Mouse (Mus musculus) right cerebral cortex, postnatal 14 days (tissue): Measurements from ENCODE around the gene Adh5.
A peak's percentile ranks its signal among the peaks of the same experiment; 100 is the strongest.

Experiments
- DNase-seq: peaks from one replicate; pipeline ENCODE4 v3.0.0; 2022

Gene Adh5

GRCm38 (mm10) chr3:138442612-138443464, at the start of gene Adh5:
Gene Adh5 (plus strand): TSS chr3:138443093.
- peak; percentile 89 for DNase-seq

DNA sequence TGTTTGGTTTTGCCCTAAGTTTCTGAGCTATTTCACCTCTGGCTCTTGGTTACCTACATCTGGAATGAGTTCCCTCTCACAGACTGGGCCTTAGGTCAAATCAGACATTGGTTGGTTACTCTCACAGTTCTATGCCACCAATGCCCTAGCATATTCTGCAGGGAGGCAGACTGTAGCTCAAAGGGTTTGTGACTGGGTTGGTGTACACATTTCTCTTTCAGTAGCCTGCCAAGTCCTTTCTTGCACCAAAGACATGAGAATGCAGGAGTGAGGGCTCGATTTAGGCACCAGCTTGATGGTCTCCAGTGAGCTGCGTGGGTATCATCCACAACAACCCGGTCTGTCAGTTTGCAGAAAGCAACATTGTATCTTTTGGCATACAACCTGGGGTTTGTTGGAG, 38.0 kb upstream of the Adh5 start:
- DNase-seq = no peak

- peak; percentile 58 for DNase-seq
These were observed 37.6 kb upstream of the Adh5 start for GRCm38 (mm10) chr3:138405341-138405740.

GRCm38 (mm10) chr3:138405840-138406239, 37.1 kb upstream of the Adh5 start:
- no peak for DNase-seq

GRCm38 (mm10) chr3:138407920-138408319, 35.0 kb upstream of the Adh5 start:
- DNase-seq = no peak

DNA sequence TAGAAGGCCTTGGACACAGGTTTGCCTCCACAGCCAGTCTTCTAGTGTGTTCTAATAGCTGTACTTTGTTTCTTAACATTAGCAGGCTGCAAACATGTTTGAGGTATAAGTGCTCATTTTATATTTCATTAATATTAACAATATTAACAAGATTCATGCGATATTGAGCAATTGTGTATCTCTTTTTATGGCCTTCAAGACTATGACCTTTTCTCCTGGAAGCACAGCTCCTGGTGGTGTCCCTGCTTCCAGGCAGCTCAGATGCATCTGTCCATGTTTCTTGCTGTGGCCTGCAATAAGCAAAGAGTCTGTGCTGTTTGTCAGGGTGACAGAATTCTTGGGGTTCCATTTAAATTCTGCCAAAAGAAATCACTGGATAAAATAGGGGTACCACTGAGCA, 33.3 kb upstream of the Adh5 start:
- no peak for DNase-seq

DNA sequence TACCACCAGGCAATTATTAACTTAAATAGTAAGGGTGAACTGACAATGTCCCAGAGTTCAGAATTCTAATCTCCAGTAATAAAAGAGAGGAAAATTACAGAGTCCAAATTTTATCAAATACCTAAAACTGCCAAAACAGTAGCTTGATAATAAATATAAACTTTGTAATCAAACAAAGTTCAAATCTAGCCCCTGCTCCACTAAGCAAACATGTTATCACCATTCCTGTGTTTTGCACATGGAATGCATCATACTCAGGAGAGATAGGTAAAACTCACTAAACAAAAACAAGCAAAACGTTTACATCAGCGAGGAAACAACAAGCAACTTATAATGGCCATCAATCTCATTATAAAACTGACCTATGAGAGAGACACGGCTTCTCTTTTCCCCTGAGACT, 32.7 kb upstream of the Adh5 start:
- DNase-seq = no peak

DNA sequence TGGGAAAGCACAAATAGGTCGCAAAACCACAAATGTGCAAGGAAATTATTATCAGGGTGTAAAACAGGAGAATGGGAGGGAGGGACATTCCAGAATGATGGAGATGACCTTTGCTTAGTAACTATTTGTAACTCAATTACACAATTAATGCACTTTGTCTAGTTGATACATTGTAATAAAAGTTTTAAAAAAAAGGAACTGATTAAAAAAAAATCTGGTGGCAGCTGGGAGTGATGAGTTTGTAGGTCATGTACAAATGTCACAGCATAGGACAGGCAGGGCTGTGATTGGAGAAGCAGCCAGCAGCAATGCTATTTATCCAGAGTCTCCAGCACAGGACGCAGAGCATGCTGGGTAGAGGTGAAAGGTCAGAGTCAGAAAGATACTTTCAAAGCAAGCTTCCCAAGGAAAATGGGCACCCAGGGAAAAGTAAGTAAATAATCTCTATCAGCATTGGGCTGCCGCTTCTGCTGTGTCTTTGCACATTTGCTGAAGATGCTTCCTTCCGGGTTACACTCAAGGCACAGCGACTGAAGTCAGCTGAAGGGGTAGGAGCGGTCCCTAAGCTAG, 27.7 kb upstream of the Adh5 start, which contains the start of gene Adh4:
TSS of gene Adh4 (plus strand) at position 346 of the 570 bp plus-strand sequence.
- DNase-seq = no peak

GRCm38 (mm10) chr3:138419369-138419768, 23.5 kb upstream of the Adh5 start:
- DNase-seq = no peak

DNA sequence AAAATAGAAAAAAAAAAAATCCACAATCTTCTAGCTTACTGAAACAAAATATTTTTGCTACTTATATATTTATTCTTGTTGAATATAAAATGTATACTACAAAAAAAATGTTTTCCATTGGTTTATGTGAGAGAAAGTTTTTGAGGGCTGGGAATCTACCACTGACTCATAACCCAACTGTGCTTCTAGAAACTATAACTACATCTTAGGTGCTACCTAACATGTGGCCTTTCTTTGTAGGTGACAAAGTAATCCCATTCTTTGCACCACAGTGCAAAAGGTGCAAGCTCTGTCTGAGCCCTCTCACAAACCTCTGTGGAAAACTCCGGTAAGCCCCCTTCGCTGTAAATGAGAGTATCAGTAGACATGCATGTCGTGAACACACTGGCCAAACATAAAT, 22.5 kb upstream of the Adh5 start:
- DNase-seq = no peak

DNA sequence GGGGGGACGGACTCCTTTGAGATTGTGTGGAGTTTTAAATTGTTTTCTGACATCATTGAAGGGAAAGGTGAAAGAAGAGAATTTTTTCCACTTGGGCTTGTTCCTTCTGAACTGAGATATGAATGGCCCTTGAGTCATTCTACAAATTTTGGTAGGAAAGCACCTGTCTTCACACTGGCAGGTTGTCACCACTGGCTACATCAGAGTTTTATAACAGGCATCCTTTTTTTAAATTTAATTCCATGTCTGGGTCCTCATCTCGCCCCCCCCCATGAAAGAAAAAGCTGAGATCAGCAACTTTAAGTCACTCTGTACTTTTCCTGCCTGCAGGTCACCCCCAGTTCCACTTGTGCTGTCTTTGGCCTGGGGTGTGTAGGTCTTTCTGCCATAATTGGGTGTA, 19.2 kb upstream of the Adh5 start:
- DNase-seq = no peak

DNA sequence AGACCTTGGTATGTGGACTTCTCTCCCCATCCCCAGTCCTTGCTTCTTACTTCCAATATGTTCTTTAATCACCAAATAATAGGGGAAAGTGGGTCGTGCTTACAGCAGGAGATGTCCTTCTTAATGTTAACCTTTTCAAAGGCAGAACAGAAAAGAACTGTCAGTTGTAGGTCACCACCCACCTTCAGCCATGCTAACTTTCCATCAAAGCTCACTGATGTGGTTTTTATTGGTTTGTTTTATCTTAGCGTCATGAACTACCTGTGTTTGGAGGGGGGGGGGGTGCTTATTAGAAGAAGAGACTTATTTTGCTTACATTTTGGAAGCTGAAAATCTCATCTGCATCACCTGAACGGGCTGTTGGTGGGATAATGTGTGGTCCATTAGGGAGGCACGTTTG, 18.6 kb upstream of the Adh5 start:
- DNase-seq = no peak

DNA sequence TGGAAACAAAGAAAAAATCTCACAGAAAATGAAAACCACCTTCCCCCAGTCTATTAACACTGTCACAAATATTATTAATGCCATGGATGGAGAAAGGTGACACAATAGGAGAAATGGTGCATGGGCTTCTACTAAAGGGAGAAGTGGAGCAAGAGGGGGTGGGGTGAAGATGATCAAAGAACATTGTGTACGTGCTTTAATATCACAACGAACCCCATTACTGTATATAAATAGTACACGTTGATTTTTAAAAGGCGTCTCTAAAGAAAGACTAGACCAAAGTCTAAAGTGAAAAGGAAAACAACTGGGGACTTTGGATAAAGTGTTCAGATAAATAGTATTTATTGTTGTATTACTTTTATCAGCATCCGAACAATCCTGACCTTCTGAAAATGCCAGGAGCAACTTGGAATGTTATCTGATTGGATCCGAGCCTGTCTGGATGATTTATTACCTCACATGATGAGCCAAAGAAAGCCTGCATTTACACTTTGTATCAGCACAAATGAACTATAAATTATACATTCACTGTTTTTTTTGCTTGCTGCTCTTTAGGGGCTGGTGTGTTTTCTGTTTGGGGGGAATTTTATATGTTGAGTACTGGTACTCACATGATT, 12.4 kb upstream of the Adh5 start:
- no peak for DNase-seq

DNA sequence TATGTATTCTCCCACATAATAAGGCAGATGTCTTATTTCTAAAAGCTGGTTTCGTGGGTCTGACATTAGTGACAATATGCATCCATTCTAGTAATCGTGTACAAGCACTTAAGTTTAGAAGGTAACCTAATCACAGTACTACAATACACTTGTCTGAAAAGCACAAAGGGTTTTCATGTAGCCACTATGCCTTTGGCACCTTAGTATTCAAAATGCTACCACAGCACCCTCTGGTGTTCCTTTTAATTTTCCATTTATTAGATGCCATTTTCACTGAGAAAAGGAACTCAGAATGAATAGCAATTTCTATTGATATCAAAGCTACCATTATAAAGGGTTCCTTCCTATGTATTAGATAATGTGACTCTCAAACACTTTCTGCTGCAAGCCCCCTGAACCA, 11.1 kb upstream of the Adh5 start:
- no peak for DNase-seq

DNA sequence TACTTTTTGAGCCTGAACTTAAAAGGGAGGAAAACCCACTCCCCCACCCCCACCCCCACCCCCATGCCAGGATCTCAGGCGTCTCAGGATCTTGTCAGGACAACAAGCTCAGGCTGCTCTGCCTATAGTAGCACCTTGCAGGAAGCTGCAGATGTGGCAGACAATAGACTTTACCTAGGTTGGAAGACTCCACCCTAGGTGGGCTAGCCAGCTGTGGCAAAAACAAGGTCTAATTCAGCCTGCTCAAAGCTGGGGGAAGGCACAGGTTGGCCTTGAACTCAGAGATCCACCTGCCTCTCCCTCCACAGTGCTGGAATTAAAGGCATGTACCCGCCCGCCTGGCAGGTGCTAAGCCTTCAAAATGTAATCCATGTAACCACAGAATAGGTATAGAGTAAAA, 4.2 kb upstream of the Adh5 start:
- no peak for DNase-seq

DNA sequence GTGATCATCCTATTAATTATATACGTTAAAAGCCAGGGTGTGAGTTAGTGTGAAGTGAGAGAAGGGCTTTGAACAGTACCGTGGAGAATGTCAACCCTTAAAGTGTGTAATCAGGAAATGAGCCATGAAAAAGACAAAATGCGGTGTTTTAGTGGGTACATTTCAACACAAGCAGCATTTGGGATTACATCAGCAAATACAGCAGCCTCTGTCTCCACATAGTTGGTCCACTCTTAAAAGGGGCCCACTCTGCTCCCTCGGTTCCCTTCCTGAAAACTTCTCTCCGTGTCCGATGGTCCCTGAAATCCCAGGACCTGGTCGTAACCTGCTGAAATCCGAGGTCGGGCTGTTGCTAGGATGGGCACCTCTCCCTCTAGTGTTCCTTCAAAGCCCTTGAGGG, 690 bp upstream of the Adh5 start:
- no peak for DNase-seq

DNA sequence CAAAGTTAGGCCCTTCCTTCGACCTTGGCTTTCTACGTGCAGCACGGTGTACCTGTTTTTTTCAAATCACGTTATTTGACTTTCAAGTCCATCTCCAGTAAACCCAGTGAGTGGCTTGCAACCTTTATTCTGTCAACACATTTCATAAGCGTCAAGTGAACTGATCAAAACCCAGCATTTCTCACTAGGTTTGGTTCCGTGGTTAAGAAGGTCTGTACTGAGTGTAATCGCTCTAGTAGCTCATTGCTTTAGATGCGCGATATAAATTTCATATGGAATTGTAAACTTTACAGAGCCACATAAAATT, 525 bp downstream of the Adh5 start:
- no peak for DNase-seq

DNA sequence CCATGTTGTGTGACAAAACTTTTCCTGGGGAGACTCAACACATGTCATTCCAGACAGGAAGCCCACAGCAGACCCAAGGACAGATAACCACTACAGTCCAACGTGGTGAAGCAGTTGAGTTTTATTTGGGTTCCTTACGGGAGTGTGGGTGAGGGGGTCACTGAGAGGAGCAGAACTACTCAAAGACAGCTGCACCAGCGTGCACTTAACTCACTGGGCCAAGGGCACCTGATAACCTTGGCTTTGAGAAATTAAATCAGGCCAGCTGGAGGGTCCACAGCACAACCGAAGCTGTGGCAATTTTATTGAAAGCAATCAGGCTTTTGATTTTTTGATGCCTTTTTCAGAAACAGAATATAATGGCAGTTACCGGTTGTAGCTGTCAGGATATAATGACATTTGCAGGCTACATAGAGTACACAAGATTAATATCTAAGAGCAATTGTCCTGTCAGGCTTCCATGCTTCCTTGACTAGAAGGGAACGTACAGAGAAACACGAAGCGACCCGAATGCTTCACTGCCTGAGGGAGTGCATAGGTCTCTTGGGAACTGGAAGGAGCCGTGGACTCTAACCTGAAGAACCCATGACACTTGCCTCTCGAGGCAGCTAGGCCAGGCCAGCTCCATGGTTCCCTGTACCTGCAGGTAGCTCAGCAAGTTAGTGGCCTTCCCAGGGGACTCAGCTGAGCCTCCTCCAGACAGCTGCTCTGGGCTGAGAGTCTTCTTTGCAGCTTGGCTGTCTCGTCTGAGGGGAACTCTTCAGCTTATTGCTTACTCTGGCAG, 5.4 kb downstream of the Adh5 start:
- DNase-seq = no peak

DNA sequence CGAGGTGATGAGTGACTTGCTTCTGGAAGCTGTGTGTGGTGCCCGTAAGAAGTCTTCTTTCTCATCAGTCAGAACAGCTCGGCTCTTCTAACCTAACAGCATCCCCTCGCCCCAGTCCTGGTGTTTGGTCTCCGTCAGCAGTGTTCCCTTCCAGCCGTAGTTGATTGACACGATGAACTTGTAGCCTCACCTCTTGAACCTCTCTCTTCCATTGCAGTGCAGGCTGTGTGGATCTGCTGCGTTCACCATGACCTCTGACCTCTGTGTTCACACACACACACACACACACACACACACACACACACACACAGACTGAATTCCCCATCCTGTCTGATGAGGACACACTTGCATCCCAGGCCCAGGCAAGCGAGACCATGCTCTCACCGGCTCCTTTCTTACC, 9.3 kb downstream of the Adh5 start:
- no peak for DNase-seq

GRCm38 (mm10) chr3:138454234-138454633, 11.3 kb downstream of the Adh5 start:
- DNase-seq = no peak

- no peak for DNase-seq
These were observed 12.0 kb downstream of the Adh5 start for GRCm38 (mm10) chr3:138454711-138455435.

GRCm38 (mm10) chr3:138458441-138458840, 15.5 kb downstream of the Adh5 start:
- DNase-seq = no peak

DNA sequence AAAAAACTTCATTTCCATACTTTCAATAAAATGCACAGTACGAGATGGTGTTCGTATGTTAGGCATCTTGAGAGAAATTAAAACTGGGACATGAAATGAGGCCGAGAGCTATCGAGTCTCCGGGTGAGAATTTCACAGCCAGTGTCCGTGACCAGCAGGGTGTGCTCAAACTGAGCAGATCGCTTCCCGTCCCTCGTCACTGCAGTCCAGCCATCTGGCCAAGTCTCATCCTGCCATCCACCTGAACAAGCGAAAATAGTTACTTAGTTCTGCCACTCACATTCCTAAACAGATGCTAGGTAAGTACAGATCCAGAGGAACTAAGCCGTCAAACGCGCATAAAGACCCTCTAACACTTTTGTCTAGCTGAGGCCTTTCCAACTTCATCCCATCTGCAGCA, 17.4 kb downstream of the Adh5 start:
- peak; percentile 33 for DNase-seq
